Mouse (Mus musculus) ovary, postnatal 36 days (tissue): Measurements from ENCODE around the gene Cct4.

Source experiments
- DNase-seq: peaks from one replicate; pipeline ENCODE4 v3.0.0; 2022; ENCODE audit warnings: low spot score, mixed read lengths

Cct4 gene

GRCm38 (mm10) chr11:22982846-22983245 lies 7.5 kb upstream of the Cct4 start:
- DNase-seq: no peak

- no peak for DNase-seq
Measured at GRCm38 (mm10) chr11:22985510-22985909, 4.8 kb upstream of the Cct4 start.

GRCm38 (mm10) chr11:22987357-22987756 lies 3.0 kb upstream of the Cct4 start:
- no peak for DNase-seq

- no peak for DNase-seq
Measured at GRCm38 (mm10) chr11:22989786-22990185, 533 bp upstream of the Cct4 start.

- DNase-seq: no peak
Measured at GRCm38 (mm10) chr11:22991218-22991835, 1.0 kb downstream of the Cct4 start.

- no peak for DNase-seq
Measured at GRCm38 (mm10) chr11:22994271-22994670, 4.0 kb downstream of the Cct4 start.

GRCm38 (mm10) chr11:22995461-22995860 lies 5.1 kb downstream of the Cct4 start:
- no peak for DNase-seq

GRCm38 (mm10) chr11:22998308-22998707 lies 8.0 kb downstream of the Cct4 start:
- no peak for DNase-seq

GRCm38 (mm10) chr11:23005276-23005675 lies 15.0 kb downstream of the Cct4 start:
- DNase-seq: no peak

GRCm38 (mm10) chr11:23007166-23007480 lies 16.8 kb downstream of the Cct4 start:
- DNase-seq: no peak

GRCm38 (mm10) chr11:23007481-23008180 lies 17.3 kb downstream of the Cct4 start, which contains the start of gene Fam161a:
Gene Fam161a (plus strand): TSS chr11:23007531.
- peak; percentile 46 for DNase-seq

- DNase-seq: peak; percentile 85
Measured at GRCm38 (mm10) chr11:23008181-23008823, 18.0 kb downstream of the Cct4 start.

- DNase-seq: no peak
Measured at GRCm38 (mm10) chr11:23008824-23009200, 18.5 kb downstream of the Cct4 start.

- no peak for DNase-seq
Measured at GRCm38 (mm10) chr11:23013096-23013495, 22.8 kb downstream of the Cct4 start.

GRCm38 (mm10) chr11:23013580-23014294 lies 23.4 kb downstream of the Cct4 start:
- DNase-seq: no peak

GRCm38 (mm10) chr11:23014996-23015395 lies 24.7 kb downstream of the Cct4 start:
- DNase-seq: no peak

- no peak for DNase-seq
Measured at GRCm38 (mm10) chr11:23017943-23018342, 27.6 kb downstream of the Cct4 start.

- DNase-seq: peak; percentile 22
Measured at GRCm38 (mm10) chr11:23020116-23020770, 29.9 kb downstream of the Cct4 start.

GRCm38 (mm10) chr11:23020841-23021240 lies 30.5 kb downstream of the Cct4 start:
- no peak for DNase-seq

- DNase-seq: no peak
Measured at GRCm38 (mm10) chr11:23023155-23023554, 32.8 kb downstream of the Cct4 start.

- DNase-seq: no peak
Measured at GRCm38 (mm10) chr11:23024169-23024568, 33.9 kb downstream of the Cct4 start.

- no peak for DNase-seq
Measured at GRCm38 (mm10) chr11:23028957-23029356, 38.6 kb downstream of the Cct4 start.
